Mouse (Mus musculus): ENCODE measurements around the gene Fgd6. TPM values are rescaled to one million over a fixed set of nuclear protein-coding genes. Genes with fewer than 3 reads are reported as not detected.

Fgd6 gene
- polyA plus RNA-seq, 1 experiment: 6.0 TPM

- TF ChIP-seq CTCF (IDR thresholded peaks at IDR 0.05; ENCODE audit: borderline replicate concordance, insufficient read depth, low read length) (no peak), POLR2A (IDR thresholded peaks at IDR 0.05; ENCODE audit: low read depth, low read length) (no peak)
- Histone ChIP-seq H3K4me1 (ENCODE audit: control insufficient read depth, insufficient read depth, low read length) (peaks cover 4% of the 10 kb centered on the region), H3K27ac (ENCODE audit: insufficient read depth, low read length) (no peak overlapping the region), H3K4me3 (ENCODE audit: insufficient read depth, low read length) (no peak overlapping the region)
Observed at GRCm38 (mm10) chr10:94107607-94108006, 71.8 kb downstream of the Fgd6 start.

GRCm38 (mm10) chr10:94108791-94109190 is 73.0 kb downstream of the Fgd6 start:
- TF ChIP-seq CTCF (IDR thresholded peaks at IDR 0.05; ENCODE audit: borderline replicate concordance, insufficient read depth, low read length): no peak
- TF ChIP-seq POLR2A (IDR thresholded peaks at IDR 0.05; ENCODE audit: low read depth, low read length): no peak
- no peak overlapping the region for H3K27ac ChIP-seq (ENCODE audit: insufficient read depth, low read length)
- H3K4me3 ChIP-seq (ENCODE audit: insufficient read depth, low read length): no peak overlapping the region
- H3K4me1 ChIP-seq (ENCODE audit: control insufficient read depth, insufficient read depth, low read length): peaks cover 4% of the 10 kb centered on the region

GRCm38 (mm10) chr10:94110834-94111754 is 75.3 kb downstream of the Fgd6 start:
- Histone ChIP-seq H3K4me1 (ENCODE audit: control insufficient read depth, insufficient read depth, low read length) (peaks cover 10% of the 10 kb centered on the region), H3K4me3 (ENCODE audit: insufficient read depth, low read length) (no peak overlapping the region), H3K27ac (ENCODE audit: insufficient read depth, low read length) (no peak overlapping the region)
- no peak for TF ChIP-seq CTCF (IDR thresholded peaks at IDR 0.05; ENCODE audit: borderline replicate concordance, insufficient read depth, low read length)

- Histone ChIP-seq H3K27ac (ENCODE audit: insufficient read depth, low read length) (no peak overlapping the region), H3K4me1 (ENCODE audit: control insufficient read depth, insufficient read depth, low read length) (peaks cover 11% of the 10 kb centered on the region), H3K4me3 (ENCODE audit: insufficient read depth, low read length) (no peak overlapping the region)
- TF ChIP-seq CTCF (IDR thresholded peaks at IDR 0.05; ENCODE audit: borderline replicate concordance, insufficient read depth, low read length) (no peak), POLR2A (IDR thresholded peaks at IDR 0.05; ENCODE audit: low read depth, low read length) (no peak)
Observed at GRCm38 (mm10) chr10:94112207-94112606, 76.4 kb downstream of the Fgd6 start.

- H3K4me3 ChIP-seq (ENCODE audit: insufficient read depth, low read length): no peak overlapping the region
- peaks cover 17% of the 10 kb centered on the region for H3K4me1 ChIP-seq (ENCODE audit: control insufficient read depth, insufficient read depth, low read length)
- peak overlapping the region; percentile 37; the same call in 1 of the 2 replicates for H3K27ac ChIP-seq (ENCODE audit: insufficient read depth, low read length)
- TF ChIP-seq CTCF (IDR thresholded peaks at IDR 0.05; ENCODE audit: borderline replicate concordance, insufficient read depth, low read length): no peak
- no peak for TF ChIP-seq POLR2A (IDR thresholded peaks at IDR 0.05; ENCODE audit: low read depth, low read length)
Observed at GRCm38 (mm10) chr10:94115893-94116599, 80.2 kb downstream of the Fgd6 start.

- no peak overlapping the region for H3K4me3 ChIP-seq (ENCODE audit: insufficient read depth, low read length)
- peaks cover 15% of the 10 kb centered on the region for H3K4me1 ChIP-seq (ENCODE audit: control insufficient read depth, insufficient read depth, low read length)
- no peak for TF ChIP-seq POLR2A (IDR thresholded peaks at IDR 0.05; ENCODE audit: low read depth, low read length)
- no peak for TF ChIP-seq CTCF (IDR thresholded peaks at IDR 0.05; ENCODE audit: borderline replicate concordance, insufficient read depth, low read length)
- peak overlapping the region; percentile 35 for H3K27ac ChIP-seq (ENCODE audit: insufficient read depth, low read length)
Observed at GRCm38 (mm10) chr10:94116781-94117340, 81.1 kb downstream of the Fgd6 start.

- Histone ChIP-seq H3K4me1 (ENCODE audit: control insufficient read depth, insufficient read depth, low read length) (peaks cover 15% of the 10 kb centered on the region), H3K4me3 (ENCODE audit: insufficient read depth, low read length) (no peak overlapping the region), H3K27ac (ENCODE audit: insufficient read depth, low read length) (peak overlapping the region; percentile 35)
- TF ChIP-seq POLR2A (IDR thresholded peaks at IDR 0.05; ENCODE audit: low read depth, low read length): no peak
- TF ChIP-seq CTCF (IDR thresholded peaks at IDR 0.05; ENCODE audit: borderline replicate concordance, insufficient read depth, low read length): no peak
Observed at GRCm38 (mm10) chr10:94117916-94118315, 82.1 kb downstream of the Fgd6 start.

- H3K27ac ChIP-seq (ENCODE audit: insufficient read depth, low read length): no peak overlapping the region
- no peak overlapping the region for H3K4me3 ChIP-seq (ENCODE audit: insufficient read depth, low read length)
- H3K4me1 ChIP-seq (ENCODE audit: control insufficient read depth, insufficient read depth, low read length): peaks cover 15% of the 10 kb centered on the region
- no peak for TF ChIP-seq POLR2A (IDR thresholded peaks at IDR 0.05; ENCODE audit: low read depth, low read length)
- no peak for TF ChIP-seq CTCF (IDR thresholded peaks at IDR 0.05; ENCODE audit: borderline replicate concordance, insufficient read depth, low read length)
Observed at GRCm38 (mm10) chr10:94118993-94119392, 83.2 kb downstream of the Fgd6 start.

GRCm38 (mm10) chr10:94120676-94121075 is 84.9 kb downstream of the Fgd6 start:
- no peak overlapping the region for H3K4me3 ChIP-seq (ENCODE audit: insufficient read depth, low read length)
- TF ChIP-seq POLR2A (IDR thresholded peaks at IDR 0.05; ENCODE audit: low read depth, low read length): no peak
- no peak overlapping the region for H3K27ac ChIP-seq (ENCODE audit: insufficient read depth, low read length)
- peaks cover 13% of the 10 kb centered on the region for H3K4me1 ChIP-seq (ENCODE audit: control insufficient read depth, insufficient read depth, low read length)

Data from embryonic fibroblast, embryonic 13.5 days (primary cell).